Mouse (Mus musculus) spleen, postnatal 36 days (tissue): ENCODE measurements around the gene 5730455P16Rik.
"Not testable (repeated sequence)": the region's sequence is repeated elsewhere in the genome, so short reads cannot be mapped to it uniquely, and the experiment has no call there.

Source experiments
- DNase-seq, 2 experiments: peaks; one replicate each; pipeline ENCODE4 v3.0.0; 2022; ENCODE audit warnings: low spot score in 2 of 2, mixed read lengths in 1 of 2

Gene 5730455P16Rik

GRCm38 (mm10) chr11:80379184-80379583 is 1.4 kb upstream of the 5730455P16Rik start:
- DNase-seq, result not testable (repeated sequence)

GRCm38 (mm10) chr11:80378452-80379068 is 726 bp upstream of the 5730455P16Rik start:
- not testable (repeated sequence) for DNase-seq

GRCm38 (mm10) chr11:80376651-80377050 is 1.2 kb downstream of the 5730455P16Rik start:
- DNase-seq, result no peak

GRCm38 (mm10) chr11:80368949-80369348 is 8.9 kb downstream of the 5730455P16Rik start:
- no peak for DNase-seq

GRCm38 (mm10) chr11:80354832-80355231 is 23.0 kb downstream of the 5730455P16Rik start:
- DNase-seq, result peak; percentile 6 to 20

GRCm38 (mm10) chr11:80351832-80352430 is 25.9 kb downstream of the 5730455P16Rik start:
- peak; percentile 51 to 56 for DNase-seq

GRCm38 (mm10) chr11:80342482-80342881 is 35.4 kb downstream of the 5730455P16Rik start:
- no peak for DNase-seq

GRCm38 (mm10) chr11:80336351-80336730 is 41.5 kb downstream of the 5730455P16Rik start:
- no peak for DNase-seq

GRCm38 (mm10) chr11:80335609-80336350 is 42.1 kb downstream of the 5730455P16Rik start:
- no peak for DNase-seq

GRCm38 (mm10) chr11:80332709-80333400 is 45.0 kb downstream of the 5730455P16Rik start:
- DNase-seq, result no peak

- no peak for DNase-seq
These were observed 53.2 kb downstream of the 5730455P16Rik start for GRCm38 (mm10) chr11:80324636-80325035.

- DNase-seq, result no peak
These were observed 54.6 kb downstream of the 5730455P16Rik start for GRCm38 (mm10) chr11:80323255-80323654.

GRCm38 (mm10) chr11:80315743-80316639 is 61.8 kb downstream of the 5730455P16Rik start:
- no peak for DNase-seq

- DNase-seq, result no peak
These were observed 63.9 kb downstream of the 5730455P16Rik start for GRCm38 (mm10) chr11:80313944-80314343.

GRCm38 (mm10) chr11:80313462-80313861 is 64.4 kb downstream of the 5730455P16Rik start:
- DNase-seq, result no peak

- DNase-seq, result no peak
These were observed 65.3 kb downstream of the 5730455P16Rik start for GRCm38 (mm10) chr11:80312565-80312964.

- DNase-seq, result no peak
These were observed 65.8 kb downstream of the 5730455P16Rik start for GRCm38 (mm10) chr11:80312049-80312448.

- DNase-seq, result no peak
These were observed 66.6 kb downstream of the 5730455P16Rik start for GRCm38 (mm10) chr11:80311271-80311670.
